Mouse (Mus musculus): ENCODE data around the gene Vmn1r55.
"Not testable (repeated sequence)": the region's sequence is repeated elsewhere in the genome, so short reads cannot be mapped to it uniquely, and the experiment has no call there.

Vmn1r55 gene

GRCm38 (mm10) chr7:5080815-5081214 lies 68.7 kb downstream of the Vmn1r55 start:
- no peak for DNase-seq

- peak; percentile 96 for DNase-seq
Measured at GRCm38 (mm10) chr7:5080010-5080751, 69.3 kb downstream of the Vmn1r55 start, which contains the start of gene Epn1. Gene Epn1 (plus strand): TSS chr7:5080235.

- not testable (repeated sequence) for DNase-seq
Measured at GRCm38 (mm10) chr7:5079365-5080009, 70.0 kb downstream of the Vmn1r55 start.
